Mouse (Mus musculus): ENCODE measurements around the gene Rtl8b.
"Not testable (repeated sequence)": the region's sequence is repeated elsewhere in the genome, so short reads cannot be mapped to it uniquely, and the experiment has no call there.

The Rtl8b gene

DNA sequence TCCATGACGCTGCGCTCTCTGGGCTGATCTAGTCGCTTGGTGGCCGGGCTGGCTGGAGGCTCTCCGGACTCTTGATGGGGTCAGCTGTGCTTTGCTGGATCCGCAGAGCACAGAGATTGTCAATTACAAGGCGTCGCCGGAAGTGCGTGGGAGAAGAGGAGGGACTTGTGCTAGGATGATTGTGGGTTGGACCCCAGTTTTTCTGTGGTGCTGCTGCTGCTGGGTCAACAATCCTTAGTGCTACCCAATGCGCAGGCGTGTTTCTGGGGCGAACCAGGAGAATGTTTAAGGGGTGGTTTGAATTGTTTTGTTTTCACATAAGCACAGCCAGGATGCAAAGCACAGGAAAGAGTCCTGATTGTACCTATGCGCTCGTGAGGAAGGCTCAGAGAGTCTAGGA is at the start of gene Rtl8b:
TSS of gene Rtl8b (minus strand) at position 115 of the 400 bp plus-strand sequence.
- peak; percentile 80 for DNase-seq

DNA sequence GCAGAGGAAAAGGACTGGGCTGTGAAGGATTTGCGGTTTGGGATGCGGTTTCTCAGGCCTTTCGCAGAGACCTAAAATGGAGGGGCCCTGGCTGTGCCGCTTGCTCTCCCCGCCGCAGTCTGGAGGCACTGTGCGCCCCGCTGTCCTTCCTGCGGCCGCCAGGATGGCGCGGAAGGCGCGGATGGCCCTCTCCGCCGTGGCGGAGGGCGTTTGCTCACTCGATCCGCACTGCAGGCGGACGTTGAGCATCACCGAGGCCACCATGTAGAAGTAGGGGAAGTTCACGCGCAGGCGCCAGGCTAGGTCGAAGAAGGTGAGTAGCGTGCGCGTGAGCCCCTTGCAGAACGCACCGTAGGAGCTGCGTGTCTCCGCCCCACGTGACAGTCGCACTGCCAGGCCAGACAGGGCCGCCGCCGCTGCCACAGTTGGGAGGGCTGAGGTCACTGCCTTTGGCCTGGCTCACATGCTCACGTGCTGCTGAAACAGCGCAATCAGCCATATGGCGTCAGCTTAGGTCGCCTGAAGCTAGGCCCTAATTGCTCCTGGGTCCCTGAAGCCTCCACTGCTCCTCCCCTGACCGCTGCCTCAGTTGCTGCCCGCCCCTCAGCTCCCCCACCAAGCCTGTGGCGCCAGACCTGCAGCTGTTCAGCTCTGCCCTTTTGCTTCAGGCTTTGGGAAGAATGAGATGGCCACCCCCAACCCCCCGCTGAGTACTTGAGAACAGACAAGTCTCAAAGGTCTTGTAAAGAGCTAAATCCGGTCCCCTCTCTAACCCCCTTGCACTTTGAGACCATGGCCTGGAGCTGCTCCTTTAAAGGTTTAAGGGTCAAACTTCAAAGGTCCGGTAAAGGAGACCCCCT is 46.3 kb upstream of the Rtl8b start:
- DNase-seq, result peak; percentile 14

GRCm38 (mm10) chrX:53715942-53716322 is 45.7 kb upstream of the Rtl8b start:
- DNase-seq, result no peak

GRCm38 (mm10) chrX:53702673-53703072 is 32.5 kb upstream of the Rtl8b start:
- DNase-seq, result no peak

DNA sequence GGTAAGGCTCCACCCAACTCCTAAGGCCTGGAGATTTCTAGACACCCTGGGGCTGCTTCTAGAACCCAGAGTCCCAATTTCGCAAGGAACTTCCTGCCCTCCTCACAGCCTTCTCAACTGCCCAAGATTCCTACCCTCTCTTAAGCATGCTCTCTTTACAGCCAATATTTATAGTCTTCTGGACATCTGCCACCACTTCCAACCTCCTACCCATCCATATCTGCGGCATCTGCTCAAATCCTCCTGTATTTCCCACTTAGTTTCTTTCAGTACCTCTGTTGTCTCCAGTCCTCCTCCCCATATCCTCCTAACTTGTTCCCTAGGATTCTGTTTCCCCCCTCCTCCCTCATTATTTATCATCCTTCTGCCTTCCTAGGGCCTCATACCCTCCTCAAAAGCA is 29.0 kb upstream of the Rtl8b start:
- DNase-seq, result no peak

- no peak for DNase-seq
Measured at GRCm38 (mm10) chrX:53694008-53694777, 24.0 kb upstream of the Rtl8b start.

DNA sequence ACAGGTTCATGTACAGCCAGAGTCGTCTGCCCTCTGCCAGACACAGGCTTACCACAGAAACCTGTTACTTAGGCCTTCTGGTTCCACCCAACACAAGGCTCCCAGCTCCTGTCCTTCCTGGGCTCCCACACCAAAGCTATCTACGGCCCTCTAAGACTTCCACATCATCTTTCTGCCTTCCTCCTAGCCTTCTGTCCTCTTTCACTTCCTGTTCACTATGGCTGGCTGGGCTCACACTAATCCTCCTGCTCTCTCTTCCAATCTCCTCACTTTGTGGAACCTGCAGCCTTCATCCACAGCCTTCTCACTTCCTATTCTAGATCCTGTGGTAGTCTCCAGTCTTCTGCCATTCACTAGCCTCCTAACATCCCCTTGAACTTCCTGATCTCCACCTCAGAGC is 22.9 kb upstream of the Rtl8b start:
- DNase-seq, result no peak

DNA sequence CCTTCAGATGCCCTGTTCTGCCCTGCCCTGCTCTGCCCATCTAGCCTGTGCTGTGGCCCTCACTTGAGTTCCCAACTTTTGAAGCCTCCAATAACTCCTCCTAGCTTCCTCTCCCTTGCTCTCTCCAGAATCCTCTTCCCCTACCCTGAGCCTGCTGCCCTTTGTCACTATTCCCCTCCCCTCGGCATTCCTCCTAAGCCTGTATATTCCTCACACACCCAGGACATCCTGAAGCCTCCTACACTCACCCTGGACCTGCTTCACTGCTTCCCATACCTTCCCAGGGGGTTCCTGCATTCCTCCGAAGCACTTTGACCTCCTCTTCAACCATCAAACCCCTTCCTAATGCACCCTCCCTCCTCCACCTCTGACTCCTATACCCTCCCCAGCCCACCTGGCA is 21.9 kb upstream of the Rtl8b start:
- no peak for DNase-seq

DNA sequence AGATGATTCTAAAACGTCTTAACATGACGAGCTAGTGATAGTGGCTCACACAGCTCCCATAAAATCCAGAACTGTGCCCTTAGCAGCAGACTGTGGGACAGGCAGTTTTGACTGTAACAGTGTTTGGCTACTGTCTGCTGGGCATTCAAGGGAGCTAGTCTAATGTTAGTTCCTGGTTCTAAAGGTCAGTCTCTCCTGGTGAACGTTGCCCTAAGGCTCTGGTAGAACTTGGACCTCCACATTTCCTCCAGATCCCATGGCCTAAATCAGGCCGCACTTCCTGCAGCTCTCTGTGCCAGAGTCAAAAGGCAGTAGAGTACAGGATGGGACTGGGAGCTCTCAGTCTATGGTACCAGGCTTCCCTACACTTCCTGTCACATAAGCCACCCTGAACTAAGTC is 14.5 kb upstream of the Rtl8b start:
- DNase-seq, result not testable (repeated sequence)

GRCm38 (mm10) chrX:53682650-53683049 is 12.4 kb upstream of the Rtl8b start:
- not testable (repeated sequence) for DNase-seq

DNA sequence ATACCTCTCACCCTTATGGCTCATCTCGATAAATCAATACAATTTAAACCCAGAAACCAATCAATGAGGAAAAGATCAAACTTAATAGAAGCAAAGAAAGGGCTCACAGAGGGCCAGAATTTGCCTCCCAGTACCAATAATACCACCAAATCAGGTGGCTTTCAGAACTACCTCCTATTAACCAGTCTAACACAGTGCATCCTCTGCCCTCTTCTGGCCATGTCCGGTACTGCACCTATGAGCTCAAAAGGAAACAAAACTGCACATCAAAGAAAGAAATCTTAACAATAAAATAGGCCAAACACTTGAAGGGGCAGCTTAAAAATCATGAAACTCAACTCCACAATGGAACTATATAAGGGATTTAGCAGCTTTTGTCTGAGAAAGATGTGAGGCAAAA is 6.7 kb upstream of the Rtl8b start:
- DNase-seq, result peak; percentile 79

GRCm38 (mm10) chrX:53670696-53671095 is 488 bp upstream of the Rtl8b start:
- not testable (repeated sequence) for DNase-seq

GRCm38 (mm10) chrX:53669557-53670270 is 494 bp downstream of the Rtl8b start:
- DNase-seq, result not testable (repeated sequence)

- not testable (repeated sequence) for DNase-seq
Measured at GRCm38 (mm10) chrX:53652917-53653316, 17.3 kb downstream of the Rtl8b start.

- DNase-seq, result peak; percentile 7
Measured at GRCm38 (mm10) chrX:53645885-53646284, 24.3 kb downstream of the Rtl8b start.

GRCm38 (mm10) chrX:53642980-53643961 is 26.9 kb downstream of the Rtl8b start, which contains the start of gene Rtl8a:
Gene Rtl8a, minus strand, starts transcription at chrX:53643682.
- DNase-seq, result peak; percentile 86

DNA sequence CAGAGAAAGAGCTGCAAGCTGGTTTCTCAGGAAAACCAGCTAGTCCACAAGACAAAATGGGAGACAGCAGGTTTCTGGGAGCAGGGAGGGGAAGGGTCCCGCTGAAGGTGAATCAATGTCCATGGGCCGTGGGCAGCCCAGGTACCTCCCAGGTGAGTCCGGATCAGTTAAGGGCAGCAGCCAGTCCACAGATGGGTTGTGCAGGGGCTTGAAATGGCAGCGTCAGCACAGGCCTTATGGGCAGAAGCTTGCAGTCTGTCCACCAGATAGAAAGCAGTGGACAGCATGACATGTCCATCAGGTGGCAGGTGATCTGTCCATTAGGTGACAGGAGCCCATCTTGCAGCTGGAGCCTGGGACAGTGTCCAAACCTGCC is 27.6 kb downstream of the Rtl8b start:
- not testable (repeated sequence) for DNase-seq

DNA sequence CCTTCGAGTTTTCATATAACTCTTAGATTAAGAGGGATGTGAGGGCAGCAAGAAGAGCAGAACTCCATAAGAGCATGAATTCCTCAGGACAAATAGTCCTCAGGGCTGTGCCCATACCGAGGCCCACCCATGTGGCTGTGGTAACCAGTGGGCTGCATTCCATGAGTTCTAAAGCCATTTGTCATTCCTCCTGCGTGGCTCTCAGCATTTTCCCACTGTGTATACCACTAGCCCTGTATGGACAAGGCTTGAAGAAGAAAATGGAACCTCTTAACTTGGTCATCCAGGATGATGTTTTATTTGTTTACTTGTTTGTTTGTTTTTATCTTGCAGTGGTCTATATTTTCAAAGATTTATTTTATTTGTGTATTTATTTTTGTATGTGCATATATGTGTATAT is 32.1 kb downstream of the Rtl8b start:
- not testable (repeated sequence) for DNase-seq

All from lung, postnatal 14 days (tissue).